Mouse (Mus musculus): ENCODE results near the gene Ehd3.

The Ehd3 gene

GRCm38 (mm10) chr17:73803521-73804184 lies at the start of gene Ehd3:
Gene Ehd3 (plus strand): TSS chr17:73804134.
- DNase-seq, result no peak

GRCm38 (mm10) chr17:73770964-73771363 lies 33.0 kb upstream of the Ehd3 start:
- DNase-seq, result no peak

- no peak for DNase-seq
Observed at GRCm38 (mm10) chr17:73786642-73787311, 17.2 kb upstream of the Ehd3 start.

GRCm38 (mm10) chr17:73790284-73791020 lies 13.5 kb upstream of the Ehd3 start:
- no peak for DNase-seq

GRCm38 (mm10) chr17:73796789-73797188 lies 7.1 kb upstream of the Ehd3 start:
- DNase-seq, result no peak

- no peak for DNase-seq
Observed at GRCm38 (mm10) chr17:73797706-73798105, 6.2 kb upstream of the Ehd3 start.

GRCm38 (mm10) chr17:73804592-73805271 lies 798 bp downstream of the Ehd3 start:
- DNase-seq, result peak; percentile 97

GRCm38 (mm10) chr17:73806331-73806730 lies 2.4 kb downstream of the Ehd3 start:
- DNase-seq, result peak; percentile 31

GRCm38 (mm10) chr17:73807211-73807610 lies 3.3 kb downstream of the Ehd3 start:
- DNase-seq, result peak; percentile 15

GRCm38 (mm10) chr17:73808431-73808830 lies 4.5 kb downstream of the Ehd3 start:
- DNase-seq, result peak; percentile 43

- DNase-seq, result peak; percentile 47
Observed at GRCm38 (mm10) chr17:73810801-73811200, 6.9 kb downstream of the Ehd3 start.

GRCm38 (mm10) chr17:73811566-73811965 lies 7.6 kb downstream of the Ehd3 start:
- peak; percentile 19 for DNase-seq

GRCm38 (mm10) chr17:73813031-73813660 lies 9.2 kb downstream of the Ehd3 start:
- DNase-seq, result peak; percentile 6

GRCm38 (mm10) chr17:73814500-73815190 lies 10.7 kb downstream of the Ehd3 start:
- DNase-seq, result no peak

GRCm38 (mm10) chr17:73817697-73818380 lies 13.9 kb downstream of the Ehd3 start:
- DNase-seq, result peak; percentile 17

GRCm38 (mm10) chr17:73818936-73819335 lies 15.0 kb downstream of the Ehd3 start:
- DNase-seq, result peak; percentile 33

- no peak for DNase-seq
Observed at GRCm38 (mm10) chr17:73820726-73821125, 16.8 kb downstream of the Ehd3 start.

- no peak for DNase-seq
Observed at GRCm38 (mm10) chr17:73822255-73822654, 18.3 kb downstream of the Ehd3 start.

GRCm38 (mm10) chr17:73823121-73824021 lies 19.4 kb downstream of the Ehd3 start:
- DNase-seq, result peak; percentile 66

- no peak for DNase-seq
Observed at GRCm38 (mm10) chr17:73824022-73824340, 20.0 kb downstream of the Ehd3 start.

GRCm38 (mm10) chr17:73826106-73826505 lies 22.2 kb downstream of the Ehd3 start:
- DNase-seq, result no peak

All from cerebellum, adult 9-11 months (tissue).